Mouse (Mus musculus) midbrain, embryonic 16.5 days (tissue): ENCODE results near the gene Foxa2. TPM values are rescaled to one million over a fixed set of nuclear protein-coding genes. Genes with fewer than 3 reads are reported as not detected.

Experiments used
- ATAC-seq: fragments of 200-750 bp; cut with Nextera tagmentation; 2 replicates; pipeline ENCODE4 v1.8.0; 2017; ENCODE audit warnings: moderate TSS enrichment
- H3K27ac ChIP-seq: fragments of 300-500 bp; sonication (generic); 2 replicates; pipeline ENCODE4 v1.5.1; 2014; ENCODE audit warnings: mild to moderate bottlenecking, low read length, mixed read lengths
- H3K27me3 ChIP-seq: fragments of 300-500 bp; sonication (generic); 2 replicates; pipeline ENCODE4 v1.6.1; 2014; ENCODE audit warnings: low read depth, low read length, mixed read lengths; ENCODE audit not compliant: control insufficient read depth, insufficient read depth
- H3K36me3 ChIP-seq: fragments of 300-500 bp; sonication (generic); 2 replicates; pipeline ENCODE4 v1.6.1; 2014; ENCODE audit warnings: mild to moderate bottlenecking, low read length, moderate library complexity, mixed read lengths; ENCODE audit not compliant: control insufficient read depth, insufficient read depth
- H3K4me1 ChIP-seq: fragments of 300-500 bp; sonication (generic); 2 replicates; pipeline ENCODE4 v1.6.1; 2014; ENCODE audit warnings: mild to moderate bottlenecking, low read length, mixed read lengths; ENCODE audit not compliant: control insufficient read depth, insufficient read depth
- H3K4me2 ChIP-seq: fragments of 300-500 bp; sonication (generic); 2 replicates; pipeline ENCODE4 v1.6.1; 2014; ENCODE audit warnings: mild to moderate bottlenecking, low read length, mixed read lengths
- H3K4me3 ChIP-seq: fragments of 300-500 bp; sonication (generic); 2 replicates; pipeline ENCODE4 v1.5.1; 2014; ENCODE audit warnings: low read depth, mild to moderate bottlenecking, low read length, moderate library complexity, mixed read lengths
- H3K9ac ChIP-seq: fragments of 300-500 bp; sonication (generic); 2 replicates; pipeline ENCODE4 v1.6.1; 2014; ENCODE audit warnings: low read depth, low read length, mixed read lengths
- H3K9me3 ChIP-seq: fragments of 300-500 bp; sonication (generic); replicated peaks from 2 replicates; pipeline ENCODE4 v1.6.1; 2014; ENCODE audit warnings: mild to moderate bottlenecking, low read length, mixed read lengths; ENCODE audit not compliant: control insufficient read depth, poor library complexity, severe bottlenecking
- WGBS: fragments of 180-500 bp; shearing (Covaris S2); extraction: QIAGEN DNeasy Blood & Tissue Kit; methylation state at CpG from one replicate; pipeline ENCODE4 v1.1.7; 2014; 5-methylcytosine and 5-hydroxymethylcytosine counted together
- polyA plus RNA-seq: library from polyadenylated mRNA; unstranded; fragments of >200 nt; fragmentation: Nextera tagmentation; extraction: Ambion mirVana; gene quantifications from 2 replicates; pipeline ENCODE4 v1.2.1, GENCODE M21; 2015

Gene Foxa2
- polyA plus RNA-seq, 1 experiment from 2014 or later = 4.1 TPM

DNA sequence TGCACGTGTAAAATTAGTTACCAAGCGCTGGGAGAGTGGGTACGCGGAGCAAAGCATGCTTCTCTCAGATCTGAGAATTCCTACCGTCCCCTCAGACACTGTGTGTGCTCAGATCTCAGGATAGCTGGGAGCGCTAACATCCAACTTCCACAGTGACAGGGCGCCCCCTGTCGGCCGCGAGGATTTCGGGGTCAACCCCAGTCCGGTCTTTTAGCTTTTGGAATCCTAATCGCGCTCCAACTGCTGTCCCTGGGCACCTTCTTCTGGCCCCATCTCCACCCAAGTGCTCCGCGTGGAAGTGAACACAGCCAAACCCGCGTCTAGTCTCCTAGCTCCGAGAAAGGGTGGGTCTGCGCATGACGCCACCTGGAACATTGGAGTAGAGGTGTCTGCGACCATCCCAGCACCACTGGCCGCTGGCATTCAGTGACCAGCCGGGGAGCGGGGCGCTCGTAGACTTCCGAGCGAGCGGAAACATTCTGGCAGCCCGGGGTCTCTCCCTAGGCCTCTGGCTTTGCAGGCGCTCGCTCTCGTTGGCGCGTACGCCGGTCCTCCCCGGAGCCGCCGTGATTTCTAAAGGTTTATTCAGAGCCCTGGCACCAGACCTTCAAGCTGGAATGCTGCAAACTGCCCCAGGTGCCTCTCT is 1.8 kb upstream of the Foxa2 start:
- Histone ChIP-seq H3K4me2 (peak overlapping the region; percentile 10), H3K27me3 (peaks cover 74% of the 10 kb centered on the region), H3K27ac (no peak overlapping the region), H3K4me1 (peaks cover 2% of the 10 kb centered on the region), H3K36me3 (no peaks in the 10 kb centered on the region), H3K4me3 (peak overlapping the region; percentile 5; the same call in 1 of the 2 replicates), H3K9me3 (no peaks in the 10 kb centered on the region), H3K9ac (no peak overlapping the region)
- 0 out of 2 replicates have a peak, but pooled peaks have one; percentile 19 for ATAC-seq
- under 1% methylated on average over 41 of the region's 41 CpGs for WGBS

DNA sequence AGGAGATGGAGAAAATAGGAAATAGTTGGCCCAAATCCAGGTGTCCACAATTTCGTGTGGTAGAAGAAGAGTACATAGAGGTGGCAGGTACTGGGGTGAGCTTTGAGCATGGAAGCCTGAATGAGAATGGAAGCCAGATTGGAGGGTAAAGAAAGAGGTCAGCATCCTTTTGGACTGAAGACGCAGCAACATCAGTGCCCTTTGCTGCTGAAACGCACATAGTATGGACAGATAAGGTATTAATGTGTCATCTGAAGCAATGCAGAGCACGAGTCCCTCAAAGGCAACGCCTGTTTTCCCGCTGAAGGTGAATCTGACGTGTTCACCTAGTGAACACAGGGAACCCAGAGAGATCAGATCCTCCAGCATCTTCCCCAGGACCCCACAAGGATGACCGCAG is 842 bp upstream of the Foxa2 start:
- H3K4me1 ChIP-seq = peaks cover 2% of the 10 kb centered on the region
- H3K9me3 ChIP-seq = no peaks in the 10 kb centered on the region
- 4% methylated on average over 8 of the region's 8 CpGs for WGBS
- H3K9ac ChIP-seq = no peak overlapping the region
- no peak for ATAC-seq
- H3K27me3 ChIP-seq = peaks cover 73% of the 10 kb centered on the region
- no peak overlapping the region for H3K4me2 ChIP-seq
- no peaks in the 10 kb centered on the region for H3K36me3 ChIP-seq
- no peak overlapping the region for H3K4me3 ChIP-seq
- H3K27ac ChIP-seq = no peak overlapping the region

DNA sequence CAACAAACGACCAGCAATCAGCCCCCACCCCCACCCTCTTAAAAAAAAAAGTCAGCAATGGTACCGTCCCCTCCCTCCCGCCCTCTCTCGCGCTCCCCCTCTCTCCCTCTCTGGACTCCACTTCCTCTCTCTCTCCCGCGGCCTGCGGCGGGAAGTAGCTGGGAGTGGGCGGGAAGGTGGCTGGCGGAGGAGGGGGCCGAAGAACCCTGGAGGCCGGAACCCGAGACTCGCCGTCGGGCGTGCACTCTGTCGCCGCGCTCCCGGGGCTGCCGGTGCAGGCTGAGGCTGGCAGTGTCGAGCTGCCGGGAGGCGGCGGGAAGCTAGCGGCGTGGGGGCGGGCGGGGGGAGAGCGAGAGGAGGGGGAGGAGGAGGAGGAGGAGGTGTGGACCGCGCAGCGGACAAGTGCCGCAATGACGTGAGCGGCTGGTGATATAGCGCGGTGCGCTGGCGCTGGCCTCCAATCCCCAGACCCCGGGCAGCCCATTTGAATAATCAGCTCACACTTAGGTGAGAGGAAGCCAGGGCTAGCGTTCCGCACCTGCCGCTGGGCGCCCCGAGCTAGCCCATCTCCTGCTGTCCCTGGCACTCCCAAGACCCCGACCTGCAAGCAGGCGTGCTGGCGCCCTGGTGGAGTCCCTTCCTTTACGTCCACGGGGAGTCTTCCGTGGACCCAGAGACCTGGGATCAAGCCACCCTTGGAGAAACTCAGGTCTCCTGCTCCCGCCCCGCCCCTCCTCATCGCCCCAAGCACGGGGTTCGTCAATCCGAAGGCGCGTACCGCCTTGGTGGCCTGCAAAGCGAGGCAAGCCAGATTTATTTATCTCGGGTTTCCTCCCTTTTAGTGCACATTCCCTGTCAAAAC is 601 bp downstream of the Foxa2 start:
- H3K27me3 ChIP-seq = peaks cover 73% of the 10 kb centered on the region
- 0 out of 2 replicates have a peak overlapping the region, but pooled peaks have one; percentile 42 for H3K27ac ChIP-seq
- peaks cover 2% of the 10 kb centered on the region for H3K4me1 ChIP-seq
- no peaks in the 10 kb centered on the region for H3K36me3 ChIP-seq
- no peaks in the 10 kb centered on the region for H3K9me3 ChIP-seq
- H3K9ac ChIP-seq = no peak overlapping the region
- H3K4me3 ChIP-seq = peak overlapping the region; percentile 22
- whole genome bisulfite sequencing = under 1% methylated on average over 56 of the region's 65 CpGs
- H3K4me2 ChIP-seq = peak overlapping the region; percentile 26
- peak; percentile 57 for ATAC-seq

DNA sequence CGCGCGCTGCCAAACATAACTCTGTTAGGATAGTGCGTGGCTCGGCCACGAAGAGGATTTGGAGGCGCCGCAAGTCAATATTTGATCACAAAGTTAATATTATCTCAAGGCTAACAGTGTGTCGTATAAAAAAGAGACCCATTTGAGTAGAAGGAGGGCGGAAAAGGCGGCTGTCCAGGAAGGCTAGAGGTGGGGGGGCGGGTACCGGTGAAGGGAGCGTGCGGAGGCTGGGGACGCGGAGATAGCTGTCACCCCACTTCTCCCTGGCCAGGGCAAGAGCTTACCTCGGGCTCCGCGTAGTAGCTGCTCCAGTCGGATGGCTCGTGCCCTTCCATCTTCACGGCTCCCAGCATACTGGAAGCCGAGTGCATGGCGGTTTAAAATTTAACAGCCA is 1.2 kb downstream of the Foxa2 start:
- WGBS = under 1% methylated on average over 25 of the region's 25 CpGs
- H3K27ac ChIP-seq = no peak overlapping the region
- H3K4me1 ChIP-seq = peaks cover 2% of the 10 kb centered on the region
- no peaks in the 10 kb centered on the region for H3K36me3 ChIP-seq
- no peak for ATAC-seq
- H3K9me3 ChIP-seq = no peaks in the 10 kb centered on the region
- H3K4me3 ChIP-seq = peak overlapping the region; percentile 22
- H3K9ac ChIP-seq = no peak overlapping the region
- H3K4me2 ChIP-seq = peak overlapping the region; percentile 26; the same call in 1 of the 2 replicates
- peaks cover 70% of the 10 kb centered on the region for H3K27me3 ChIP-seq

DNA sequence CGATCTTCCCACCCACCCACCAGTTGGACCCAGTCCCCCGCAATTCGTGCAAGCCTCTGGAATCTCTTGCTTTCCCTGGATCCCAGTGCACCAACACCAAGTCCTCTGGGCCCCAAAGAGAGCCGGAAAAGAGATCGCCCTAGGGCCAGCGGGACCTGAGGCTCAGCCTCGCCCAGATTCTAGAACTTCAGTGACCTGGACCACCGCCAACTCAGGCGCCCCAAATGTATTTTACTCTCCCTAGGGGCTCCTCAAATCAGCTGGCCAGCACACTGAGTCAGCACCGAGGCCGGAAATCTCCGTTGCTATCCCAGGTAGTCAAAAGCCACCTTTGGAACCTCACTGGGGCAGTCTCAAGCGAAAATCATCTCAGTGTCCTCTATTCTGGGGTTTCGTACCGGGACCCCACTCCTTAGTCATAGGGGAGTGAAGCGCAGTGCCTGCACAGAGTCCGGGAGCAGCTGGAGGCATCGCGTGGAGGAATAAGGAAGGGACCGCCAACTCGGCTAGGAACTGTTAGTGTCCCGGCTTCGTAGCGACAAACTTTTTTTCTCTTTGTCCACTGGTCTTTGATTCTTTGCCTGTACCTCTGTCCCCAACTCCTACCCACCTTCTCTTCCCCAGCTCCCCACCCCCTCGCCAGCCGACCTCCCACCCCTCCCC is 1.8 kb downstream of the Foxa2 start:
- peak overlapping the region; percentile 16; the same call in 1 of the 2 replicates for H3K4me3 ChIP-seq
- H3K36me3 ChIP-seq = no peaks in the 10 kb centered on the region
- ATAC-seq = no peak
- no peaks in the 10 kb centered on the region for H3K9me3 ChIP-seq
- H3K9ac ChIP-seq = peak overlapping the region; percentile 25; the same call in 1 of the 2 replicates
- WGBS = under 1% methylated on average over 26 of the region's 26 CpGs
- H3K27me3 ChIP-seq = peaks cover 71% of the 10 kb centered on the region
- peak overlapping the region; percentile 42; the same call in 1 of the 2 replicates for H3K27ac ChIP-seq
- peaks cover 2% of the 10 kb centered on the region for H3K4me1 ChIP-seq
- no peak overlapping the region for H3K4me2 ChIP-seq

DNA sequence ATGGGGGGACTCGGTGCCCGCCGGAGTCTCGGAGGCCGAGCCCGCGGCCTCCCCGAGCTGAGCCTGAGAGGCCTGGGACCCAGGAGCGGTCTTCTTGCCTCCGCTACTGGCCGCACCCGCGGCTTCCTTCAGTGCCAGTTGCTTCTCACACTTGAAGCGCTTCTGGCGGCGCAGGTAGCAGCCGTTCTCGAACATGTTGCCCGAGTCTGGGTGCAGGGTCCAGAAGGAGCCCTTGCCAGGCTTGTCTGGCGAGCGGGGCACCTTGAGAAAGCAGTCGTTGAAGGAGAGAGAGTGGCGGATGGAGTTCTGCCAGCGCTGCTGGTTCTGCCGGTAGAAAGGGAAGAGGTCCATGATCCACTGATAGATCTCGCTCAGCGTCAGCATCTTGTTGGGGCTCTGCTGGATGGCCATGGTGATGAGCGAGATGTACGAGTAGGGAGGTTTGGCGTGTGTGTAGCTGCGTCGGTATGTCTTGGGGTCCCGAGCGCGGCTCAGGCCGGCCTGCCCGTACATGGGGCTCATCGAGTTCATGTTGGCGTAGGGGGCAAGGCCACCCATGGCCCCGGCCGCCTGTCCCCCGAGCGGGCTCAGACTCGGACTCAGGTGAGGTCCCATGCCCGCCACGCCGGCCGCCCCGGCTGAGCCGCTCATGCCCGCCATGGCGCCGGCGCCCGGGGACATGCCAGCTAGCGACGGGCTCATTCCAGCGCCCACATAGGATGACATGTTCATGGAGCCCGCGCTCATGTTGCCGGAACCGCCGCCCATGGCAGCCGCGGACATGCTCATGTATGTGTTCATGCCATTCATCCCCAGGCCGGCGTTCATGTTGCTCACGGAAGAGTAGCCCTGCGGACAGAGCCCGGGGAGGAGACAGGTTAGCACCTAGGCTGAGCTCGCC is 2.5 kb downstream of the Foxa2 start:
- no peak for ATAC-seq
- peak overlapping the region; percentile 16 for H3K4me3 ChIP-seq
- no peaks in the 10 kb centered on the region for H3K9me3 ChIP-seq
- H3K9ac ChIP-seq = peak overlapping the region; percentile 25; the same call in 1 of the 2 replicates
- no peaks in the 10 kb centered on the region for H3K36me3 ChIP-seq
- H3K4me1 ChIP-seq = peaks cover 2% of the 10 kb centered on the region
- WGBS = 1% methylated on average over 69 of the region's 71 CpGs
- peak overlapping the region; percentile 23; the same call in 1 of the 2 replicates for H3K4me2 ChIP-seq
- peaks cover 73% of the 10 kb centered on the region for H3K27me3 ChIP-seq
- H3K27ac ChIP-seq = peak overlapping the region; percentile 22; the same call in 1 of the 2 replicates

DNA sequence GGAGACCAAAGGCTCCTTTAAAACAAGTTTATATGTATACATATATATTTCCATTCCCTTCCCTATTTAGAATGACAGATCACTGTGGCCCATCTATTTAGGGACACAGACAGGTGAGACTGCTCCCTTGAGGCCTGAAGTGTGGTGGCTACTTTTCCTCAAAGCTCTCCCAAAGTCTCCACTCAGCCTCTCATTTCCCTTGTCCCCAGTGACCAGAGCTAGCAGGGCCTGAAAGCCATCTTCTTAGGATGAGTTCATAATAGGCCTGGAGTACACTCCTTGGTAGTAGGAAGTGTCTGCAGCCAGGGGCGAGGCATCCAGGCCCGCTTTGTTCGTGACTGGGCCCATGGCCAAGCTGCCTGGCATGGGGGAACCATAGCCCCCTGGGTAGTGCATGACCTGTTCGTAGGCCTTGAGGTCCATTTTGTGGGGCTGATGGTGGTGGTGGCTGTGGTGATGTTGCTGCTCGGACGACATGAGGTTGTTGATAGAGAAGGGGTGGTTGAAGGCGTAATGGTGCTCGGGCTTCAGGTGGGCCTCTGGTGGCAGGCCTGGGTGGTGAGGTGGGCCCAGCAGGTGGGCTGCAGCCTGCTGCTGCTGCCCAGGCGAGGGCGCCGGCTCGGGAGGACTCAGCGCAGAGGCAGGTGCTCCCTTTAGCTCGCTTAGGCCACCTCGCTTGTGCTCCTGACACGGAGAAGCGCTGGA is 3.3 kb downstream of the Foxa2 start:
- Histone ChIP-seq H3K27me3 (peaks cover 75% of the 10 kb centered on the region), H3K9ac (no peak overlapping the region), H3K4me1 (peaks cover 2% of the 10 kb centered on the region), H3K36me3 (no peaks in the 10 kb centered on the region), H3K4me3 (peak overlapping the region; percentile 16; the same call in 1 of the 2 replicates), H3K27ac (no peak overlapping the region), H3K4me2 (no peak overlapping the region; the same call in 1 of the 2 replicates), H3K9me3 (no peaks in the 10 kb centered on the region)
- no peak for ATAC-seq
- WGBS = 6% methylated on average over 17 of the region's 17 CpGs
